Mouse (Mus musculus): Measurements from ENCODE around the gene Cnot3. TPM values are rescaled to one million over a fixed set of nuclear protein-coding genes. Genes with fewer than 3 reads are reported as not detected.
"Not testable (repeated sequence)": the region's sequence is repeated elsewhere in the genome, so short reads cannot be mapped to it uniquely, and the experiment has no call there.

Gene Cnot3
- polyA plus RNA-seq (2012; rRNA removed) = 94.1 and 111 TPM in 2 replicates

GRCm38 (mm10) chr7:3644672-3645487, at the start of gene Cnot3:
Gene Cnot3 (plus strand): TSS chr7:3645268.
- Histone ChIP-seq H3K36me3 (ENCODE audit: control insufficient read depth, insufficient read depth, low read length) (peaks cover 7% of the 10 kb centered on the region), H3K27ac (ENCODE audit: insufficient read depth, low read length) (peak within 1 kb of the TSS; percentile 97), H3K4me1 (ENCODE audit: control insufficient read depth, insufficient read depth, insufficient read length) (peaks cover 12% of the 10 kb centered on the region; the same call in 1 of the 2 replicates), H3K4me3 (ENCODE audit: extremely low read depth, insufficient read depth, insufficient read length) (peak within 1 kb of the TSS; percentile 99), H3K27me3 (ENCODE audit: control insufficient read depth, insufficient read depth, low read length) (no peaks in the 10 kb centered on the region)
- peak; percentile 95 to 100 for DNase-seq (ENCODE audit: low read depth in 1 of 2, low spot score in 2 of 2)
- WGBS = under 1% methylated on average over 58 of the region's 58 CpGs
- no peak for TF ChIP-seq CTCF (IDR thresholded peaks at IDR 0.05; ENCODE audit: extremely low read depth, insufficient read depth, insufficient read length, insufficient replicate concordance)
- TF ChIP-seq POLR2A (IDR thresholded peaks at IDR 0.05; ENCODE audit: low read depth, low read length) = peak; percentile 67

- not testable (repeated sequence) for H3K36me3 ChIP-seq (ENCODE audit: control insufficient read depth, insufficient read depth, low read length); H3K27ac ChIP-seq (ENCODE audit: insufficient read depth, low read length); H3K4me1 ChIP-seq (ENCODE audit: control insufficient read depth, insufficient read depth, insufficient read length); DNase-seq (ENCODE audit: low read depth in 1 of 2, low spot score in 2 of 2); H3K4me3 ChIP-seq (ENCODE audit: extremely low read depth, insufficient read depth, insufficient read length); H3K27me3 ChIP-seq (ENCODE audit: control insufficient read depth, insufficient read depth, low read length)
- WGBS = 3% methylated on average over 1 of the region's 1 CpGs
Measured at GRCm38 (mm10) chr7:3597755-3598154, 47.3 kb upstream of the Cnot3 start.

GRCm38 (mm10) chr7:3601119-3601518, 43.9 kb upstream of the Cnot3 start:
- H3K27me3 ChIP-seq (ENCODE audit: control insufficient read depth, insufficient read depth, low read length) = no peaks in the 10 kb centered on the region
- no peaks in the 10 kb centered on the region for H3K4me1 ChIP-seq (ENCODE audit: control insufficient read depth, insufficient read depth, insufficient read length)
- TF ChIP-seq POLR2A (IDR thresholded peaks at IDR 0.05; ENCODE audit: low read depth, low read length) (no peak), CTCF (IDR thresholded peaks at IDR 0.05; ENCODE audit: extremely low read depth, insufficient read depth, insufficient read length, insufficient replicate concordance) (peak; percentile 32; the same call in 1 of the 2 replicates)
- peak; percentile 50 to 56 for DNase-seq (ENCODE audit: low read depth in 1 of 2, low spot score in 2 of 2)
- no peak overlapping the region for H3K27ac ChIP-seq (ENCODE audit: insufficient read depth, low read length)
- no peak overlapping the region for H3K4me3 ChIP-seq (ENCODE audit: extremely low read depth, insufficient read depth, insufficient read length)
- 7% methylated on average over 4 of the region's 4 CpGs for WGBS
- H3K36me3 ChIP-seq (ENCODE audit: control insufficient read depth, insufficient read depth, low read length) = no peaks in the 10 kb centered on the region

DNA sequence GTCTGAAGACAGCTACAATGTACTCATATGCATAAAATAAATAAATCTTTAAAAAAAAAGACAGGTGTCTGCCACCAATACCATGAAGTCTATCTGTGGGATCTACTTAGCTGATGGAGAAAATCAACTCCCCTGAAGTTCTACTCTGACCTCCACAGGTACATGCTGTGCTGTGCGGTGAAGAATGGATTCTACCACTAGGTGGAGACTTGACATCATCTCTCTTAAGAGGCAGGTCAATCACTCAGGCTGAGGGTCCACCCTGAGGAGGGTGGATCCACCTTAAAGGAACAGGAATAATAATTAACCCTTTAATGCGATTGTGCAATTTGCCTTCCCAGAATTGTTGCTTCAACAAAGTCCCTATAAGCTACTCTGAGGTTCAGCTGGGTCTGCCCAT, 38.3 kb upstream of the Cnot3 start:
- DNase-seq (ENCODE audit: low read depth in 1 of 2, low spot score in 2 of 2) = no peak
- 19% methylated on average over 2 of the region's 2 CpGs for WGBS
- H3K27me3 ChIP-seq (ENCODE audit: control insufficient read depth, insufficient read depth, low read length) = no peaks in the 10 kb centered on the region
- H3K4me1 ChIP-seq (ENCODE audit: control insufficient read depth, insufficient read depth, insufficient read length) = no peaks in the 10 kb centered on the region
- no peak overlapping the region for H3K4me3 ChIP-seq (ENCODE audit: extremely low read depth, insufficient read depth, insufficient read length)
- TF ChIP-seq POLR2A (IDR thresholded peaks at IDR 0.05; ENCODE audit: low read depth, low read length) (no peak), CTCF (IDR thresholded peaks at IDR 0.05; ENCODE audit: extremely low read depth, insufficient read depth, insufficient read length, insufficient replicate concordance) (peak; percentile 30; the same call in 1 of the 2 replicates)
- no peak overlapping the region for H3K27ac ChIP-seq (ENCODE audit: insufficient read depth, low read length)
- H3K36me3 ChIP-seq (ENCODE audit: control insufficient read depth, insufficient read depth, low read length) = no peaks in the 10 kb centered on the region

- WGBS = 81% methylated on average over 6 of the region's 6 CpGs
- Histone ChIP-seq H3K36me3 (ENCODE audit: control insufficient read depth, insufficient read depth, low read length) (no peaks in the 10 kb centered on the region), H3K27ac (ENCODE audit: insufficient read depth, low read length) (no peak overlapping the region), H3K4me3 (ENCODE audit: extremely low read depth, insufficient read depth, insufficient read length) (no peak overlapping the region), H3K27me3 (ENCODE audit: control insufficient read depth, insufficient read depth, low read length) (no peaks in the 10 kb centered on the region), H3K4me1 (ENCODE audit: control insufficient read depth, insufficient read depth, insufficient read length) (no peaks in the 10 kb centered on the region)
- DNase-seq (ENCODE audit: low read depth in 1 of 2, low spot score in 2 of 2) = no peak
- TF ChIP-seq POLR2A (IDR thresholded peaks at IDR 0.05; ENCODE audit: low read depth, low read length) (no peak), CTCF (IDR thresholded peaks at IDR 0.05; ENCODE audit: extremely low read depth, insufficient read depth, insufficient read length, insufficient replicate concordance) (no peak)
Measured at GRCm38 (mm10) chr7:3607391-3607790, 37.7 kb upstream of the Cnot3 start.

DNA sequence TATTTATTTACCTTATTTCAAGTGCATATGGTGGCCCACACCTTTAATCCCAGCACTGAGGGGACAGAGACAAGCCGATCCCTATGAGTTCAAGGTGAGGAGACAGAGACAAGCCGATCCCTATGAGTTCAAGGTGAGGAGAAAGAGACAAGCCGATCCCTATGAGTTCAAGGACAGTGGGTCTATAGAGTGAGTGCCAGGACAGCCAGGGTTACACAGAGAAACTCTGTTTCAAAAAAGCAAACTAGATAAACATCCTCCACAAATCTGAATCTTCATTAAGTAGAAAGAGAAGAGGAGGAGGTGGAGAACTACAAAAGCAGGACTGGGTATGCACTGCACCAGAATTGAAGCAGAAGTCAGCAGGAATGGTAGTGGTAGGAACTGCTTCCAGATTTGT, 36.4 kb upstream of the Cnot3 start:
- no peak overlapping the region for H3K4me3 ChIP-seq (ENCODE audit: extremely low read depth, insufficient read depth, insufficient read length)
- no peaks in the 10 kb centered on the region for H3K4me1 ChIP-seq (ENCODE audit: control insufficient read depth, insufficient read depth, insufficient read length)
- no peaks in the 10 kb centered on the region for H3K27me3 ChIP-seq (ENCODE audit: control insufficient read depth, insufficient read depth, low read length)
- WGBS = 91% methylated on average over 3 of the region's 3 CpGs
- no peak for TF ChIP-seq POLR2A (IDR thresholded peaks at IDR 0.05; ENCODE audit: low read depth, low read length)
- no peak for TF ChIP-seq CTCF (IDR thresholded peaks at IDR 0.05; ENCODE audit: extremely low read depth, insufficient read depth, insufficient read length, insufficient replicate concordance)
- no peaks in the 10 kb centered on the region for H3K36me3 ChIP-seq (ENCODE audit: control insufficient read depth, insufficient read depth, low read length)
- DNase-seq (ENCODE audit: low read depth in 1 of 2, low spot score in 2 of 2) = no peak
- no peak overlapping the region for H3K27ac ChIP-seq (ENCODE audit: insufficient read depth, low read length)

DNA sequence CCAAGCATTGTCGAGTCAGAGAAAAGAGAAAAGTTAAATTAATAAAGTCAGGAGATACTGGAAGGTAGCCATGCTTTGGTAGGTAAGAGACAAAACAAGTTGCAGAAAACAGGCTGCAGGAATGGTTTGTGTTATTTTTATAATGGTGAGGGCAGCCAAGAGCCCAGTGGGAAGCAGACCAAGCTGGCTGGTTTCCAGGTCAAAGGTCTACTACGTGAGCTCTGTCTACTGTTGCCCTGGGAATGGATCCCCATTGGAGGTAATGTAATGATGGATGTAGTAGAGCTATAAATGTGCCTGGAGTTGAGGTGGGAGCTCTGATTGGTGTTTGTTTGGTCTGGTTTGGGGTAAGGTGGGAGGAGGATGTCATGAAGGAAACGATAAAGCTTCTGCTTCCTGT, 36.0 kb upstream of the Cnot3 start:
- Histone ChIP-seq H3K4me3 (ENCODE audit: extremely low read depth, insufficient read depth, insufficient read length) (no peak overlapping the region), H3K36me3 (ENCODE audit: control insufficient read depth, insufficient read depth, low read length) (no peaks in the 10 kb centered on the region), H3K27me3 (ENCODE audit: control insufficient read depth, insufficient read depth, low read length) (no peaks in the 10 kb centered on the region), H3K4me1 (ENCODE audit: control insufficient read depth, insufficient read depth, insufficient read length) (no peaks in the 10 kb centered on the region), H3K27ac (ENCODE audit: insufficient read depth, low read length) (no peak overlapping the region)
- DNase-seq (ENCODE audit: low read depth in 1 of 2, low spot score in 2 of 2) = no peak
- WGBS = 49% methylated on average over 3 of the region's 3 CpGs
- TF ChIP-seq CTCF (IDR thresholded peaks at IDR 0.05; ENCODE audit: extremely low read depth, insufficient read depth, insufficient read length, insufficient replicate concordance) = no peak
- TF ChIP-seq POLR2A (IDR thresholded peaks at IDR 0.05; ENCODE audit: low read depth, low read length) = no peak
